Mouse (Mus musculus): ENCODE results near the gene Acvr1. TPM values are rescaled to one million over a fixed set of nuclear protein-coding genes. Genes with fewer than 3 reads are reported as not detected.
A peak's percentile ranks its signal among the peaks of the same experiment; 100 is the strongest.

Gene Acvr1
- polyA plus RNA-seq, 1 experiment from 2014 or later: 9.2 TPM

DNA sequence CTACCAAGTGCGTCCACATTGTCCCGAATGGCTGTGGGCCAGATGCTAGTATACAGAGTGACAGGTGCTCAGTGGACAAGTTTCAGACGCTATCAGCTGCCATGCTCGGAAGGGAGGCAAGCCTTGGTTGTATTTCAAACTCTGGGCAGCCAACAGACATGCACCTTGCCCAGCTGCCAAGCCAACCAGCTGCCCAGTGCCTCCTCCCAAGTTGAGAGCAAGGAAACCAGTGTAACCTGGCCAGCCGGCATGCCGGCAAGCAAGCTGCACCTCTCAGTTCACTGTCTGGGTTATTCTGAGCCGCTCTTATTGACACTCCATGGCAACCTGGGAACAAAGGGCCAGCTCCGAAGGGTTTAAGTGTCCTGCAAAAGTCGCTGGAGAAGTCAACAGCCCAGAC is 77.7 kb downstream of the Acvr1 start:
- no peaks in the 10 kb centered on the region for H3K27me3 ChIP-seq (replicated peaks)
- peaks cover 15% of the 10 kb centered on the region for H3K36me3 ChIP-seq
- H3K4me3 ChIP-seq: no peak overlapping the region
- H3K9me3 ChIP-seq: no peaks in the 10 kb centered on the region
- WGBS: 47% methylated on average over 9 of the region's 9 CpGs
- no peak overlapping the region for H3K9ac ChIP-seq
- peak overlapping the region; percentile 37 for H3K4me2 ChIP-seq
- peak overlapping the region; percentile 78 for H3K27ac ChIP-seq (replicated peaks)
- peaks cover 60% of the 10 kb centered on the region for H3K4me1 ChIP-seq
- no peak for ATAC-seq (ENCODE audit: extremely low read depth, insufficient number of reproducible peaks, low FRiP score, low TSS enrichment)

DNA sequence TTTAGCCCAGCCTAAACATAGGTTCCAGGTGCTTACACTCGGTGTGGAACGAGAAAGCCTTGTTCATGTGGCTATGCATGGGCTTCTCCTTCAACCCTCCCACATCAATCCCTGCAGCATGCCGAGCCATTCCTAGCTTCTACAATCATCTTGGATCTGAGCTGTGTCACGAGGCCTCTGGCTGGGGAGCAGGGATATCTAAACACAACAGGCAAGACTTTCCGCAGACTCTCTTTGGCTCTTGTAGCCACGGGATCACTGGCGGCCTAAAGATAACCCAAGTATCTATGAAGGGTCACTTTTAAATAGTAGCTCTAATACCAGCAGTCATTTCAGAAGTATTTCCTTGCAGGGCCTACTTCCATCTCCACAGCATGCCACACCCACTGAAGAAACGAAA is 78.6 kb downstream of the Acvr1 start:
- WGBS: 24% methylated on average over 8 of the region's 8 CpGs
- peaks cover 10% of the 10 kb centered on the region; the same call in 1 of the 2 replicates for H3K36me3 ChIP-seq
- H3K27ac ChIP-seq (replicated peaks): peak overlapping the region; percentile 78
- no peaks in the 10 kb centered on the region for H3K27me3 ChIP-seq (replicated peaks)
- peak overlapping the region; percentile 37 for H3K4me2 ChIP-seq
- no peaks in the 10 kb centered on the region for H3K9me3 ChIP-seq
- H3K9ac ChIP-seq: no peak overlapping the region
- H3K4me1 ChIP-seq: peaks cover 65% of the 10 kb centered on the region
- peak; percentile 5; the same call in 1 of the 2 replicates for ATAC-seq (ENCODE audit: extremely low read depth, insufficient number of reproducible peaks, low FRiP score, low TSS enrichment)
- no peak overlapping the region for H3K4me3 ChIP-seq

GRCm38 (mm10) chr2:58487279-58487560 is 79.7 kb downstream of the Acvr1 start:
- no peak for ATAC-seq (ENCODE audit: extremely low read depth, insufficient number of reproducible peaks, low FRiP score, low TSS enrichment)
- H3K4me3 ChIP-seq: no peak overlapping the region
- WGBS: 69% methylated on average over 3 of the region's 3 CpGs
- H3K36me3 ChIP-seq: peaks cover 5% of the 10 kb centered on the region; the same call in 1 of the 2 replicates
- H3K4me2 ChIP-seq: no peak overlapping the region
- no peaks in the 10 kb centered on the region for H3K27me3 ChIP-seq (replicated peaks)
- peak overlapping the region; percentile 78; the same call in 1 of the 2 replicates for H3K27ac ChIP-seq (replicated peaks)
- H3K9me3 ChIP-seq: no peaks in the 10 kb centered on the region
- H3K9ac ChIP-seq: no peak overlapping the region
- H3K4me1 ChIP-seq: peaks cover 68% of the 10 kb centered on the region

DNA sequence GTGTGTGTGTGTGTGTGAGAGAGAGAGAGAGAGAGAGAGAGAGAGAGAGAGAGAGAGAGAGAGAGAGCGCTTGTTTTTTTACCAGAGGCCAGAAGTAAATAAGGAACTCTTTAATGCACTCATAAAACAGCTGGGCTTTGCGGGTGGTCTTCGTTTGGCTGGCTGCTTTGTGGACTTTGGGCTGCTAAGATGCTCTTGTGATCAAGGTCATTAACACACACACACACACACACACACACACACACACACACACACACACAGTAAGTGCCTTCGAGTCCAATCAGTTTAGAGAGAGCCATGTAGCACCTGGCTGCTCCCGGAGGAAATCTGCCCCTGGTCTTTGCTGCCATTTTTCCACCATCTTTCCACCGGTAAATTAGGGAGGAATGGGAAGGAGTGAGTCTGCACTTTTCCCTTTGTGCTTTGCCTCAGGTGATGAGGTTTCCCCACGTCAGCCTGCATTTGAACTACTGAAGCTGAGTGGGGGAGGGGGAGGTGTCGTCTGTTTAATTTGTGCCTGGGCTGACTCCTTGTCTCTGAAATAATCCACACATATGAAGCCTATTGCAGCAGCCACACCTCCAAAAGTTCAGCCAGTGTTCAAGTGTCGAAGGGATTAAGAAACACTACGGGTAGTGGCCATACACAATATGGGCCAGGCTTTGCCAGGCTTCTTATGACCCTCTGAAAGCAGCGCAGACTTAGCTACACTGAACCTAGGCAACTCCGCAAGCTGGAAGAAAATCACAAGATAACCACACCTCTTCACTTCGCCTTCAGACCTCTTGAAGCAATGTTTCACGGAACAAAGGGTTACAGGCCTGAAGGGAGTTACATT is 80.3 kb downstream of the Acvr1 start:
- 56% methylated on average over 13 of the region's 14 CpGs for WGBS
- Histone ChIP-seq H3K9me3 (no peaks in the 10 kb centered on the region), H3K27ac (replicated peaks) (peak overlapping the region; percentile 78), H3K27me3 (replicated peaks) (no peaks in the 10 kb centered on the region), H3K36me3 (peaks cover 5% of the 10 kb centered on the region; the same call in 1 of the 2 replicates), H3K4me1 (peaks cover 72% of the 10 kb centered on the region), H3K9ac (no peak overlapping the region), H3K4me2 (no peak overlapping the region), H3K4me3 (no peak overlapping the region)
- no peak for ATAC-seq (ENCODE audit: extremely low read depth, insufficient number of reproducible peaks, low FRiP score, low TSS enrichment)

GRCm38 (mm10) chr2:58485683-58486082 is 81.3 kb downstream of the Acvr1 start:
- peak overlapping the region; percentile 62 for H3K27ac ChIP-seq (replicated peaks)
- no peaks in the 10 kb centered on the region for H3K27me3 ChIP-seq (replicated peaks)
- WGBS: 68% methylated on average over 3 of the region's 3 CpGs
- 0 out of 2 replicates have a peak overlapping the region, but pooled peaks have one; percentile 24 for H3K9ac ChIP-seq
- no peaks in the 10 kb centered on the region for H3K9me3 ChIP-seq
- H3K4me2 ChIP-seq: no peak overlapping the region
- no peak for ATAC-seq (ENCODE audit: extremely low read depth, insufficient number of reproducible peaks, low FRiP score, low TSS enrichment)
- H3K4me3 ChIP-seq: no peak overlapping the region
- H3K36me3 ChIP-seq: no peaks in the 10 kb centered on the region; the same call in 1 of the 2 replicates
- peaks cover 80% of the 10 kb centered on the region for H3K4me1 ChIP-seq

DNA sequence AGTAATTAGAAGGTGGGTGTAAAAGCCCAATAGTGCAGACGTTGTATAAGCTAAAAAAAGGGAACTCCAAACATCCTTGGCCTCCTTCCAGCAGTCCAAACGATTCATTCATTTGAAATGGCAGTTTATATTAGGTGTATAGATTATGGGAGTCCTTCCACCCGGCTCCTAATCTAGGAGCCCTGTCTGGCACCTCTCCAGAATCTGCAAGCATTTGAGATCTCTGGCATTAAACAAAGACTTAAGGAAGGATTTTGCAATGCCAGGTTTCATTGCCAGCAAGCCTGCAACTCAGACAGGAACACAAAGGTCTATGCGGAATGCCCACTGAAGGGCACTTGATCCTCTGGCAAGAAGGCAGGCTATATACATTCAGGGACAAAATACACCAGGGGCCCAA is 81.8 kb downstream of the Acvr1 start:
- ATAC-seq (ENCODE audit: extremely low read depth, insufficient number of reproducible peaks, low FRiP score, low TSS enrichment): no peak
- Histone ChIP-seq H3K4me3 (no peak overlapping the region), H3K9me3 (no peaks in the 10 kb centered on the region), H3K4me1 (peaks cover 80% of the 10 kb centered on the region), H3K27ac (replicated peaks) (peak overlapping the region; percentile 79), H3K27me3 (replicated peaks) (no peaks in the 10 kb centered on the region), H3K36me3 (no peaks in the 10 kb centered on the region; the same call in 1 of the 2 replicates), H3K9ac (no peak overlapping the region), H3K4me2 (peak overlapping the region; percentile 24)
- WGBS: 13% methylated on average over 4 of the region's 4 CpGs

GRCm38 (mm10) chr2:58484284-58484965 is 82.5 kb downstream of the Acvr1 start:
- 33% methylated on average over 7 of the region's 7 CpGs for WGBS
- no peak for ATAC-seq (ENCODE audit: extremely low read depth, insufficient number of reproducible peaks, low FRiP score, low TSS enrichment)

DNA sequence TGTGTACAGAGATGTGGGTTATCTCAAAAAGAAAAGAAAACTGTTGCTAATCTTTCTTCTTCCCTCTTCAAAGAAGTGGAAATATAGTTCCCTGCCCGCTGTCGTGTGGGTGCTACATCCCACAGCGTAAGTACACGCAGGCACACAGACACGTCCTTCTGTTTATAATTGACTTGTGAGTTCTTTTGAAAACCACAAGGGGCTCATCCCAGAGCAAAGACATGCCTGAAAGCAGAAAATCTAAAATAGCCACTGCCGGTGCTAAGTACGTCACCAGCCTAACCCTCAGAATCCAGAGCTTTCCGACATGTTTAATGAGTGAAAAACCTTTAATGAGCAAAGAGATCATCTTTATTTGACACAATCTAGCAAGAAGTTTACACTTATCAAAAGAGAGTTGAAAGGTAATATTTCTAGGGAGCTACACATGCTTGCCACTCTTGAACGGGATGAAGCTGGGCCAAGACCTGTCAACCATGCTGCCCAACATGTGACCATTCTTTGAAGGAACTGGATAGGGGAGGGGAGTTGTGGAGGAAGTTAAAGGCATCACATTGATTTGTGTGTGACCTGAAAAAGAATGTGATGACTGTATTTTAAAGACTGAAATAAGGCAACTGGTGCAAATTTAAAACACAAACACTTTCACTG is 85.4 kb downstream of the Acvr1 start:
- ATAC-seq (ENCODE audit: extremely low read depth, insufficient number of reproducible peaks, low FRiP score, low TSS enrichment): no peak
- WGBS: 68% methylated on average over 9 of the region's 9 CpGs
- no peak overlapping the region for H3K4me2 ChIP-seq

More at GRCm38 (mm10) chr2:58484284-58484965, 82.5 kb downstream of the Acvr1 start:
- H3K4me3 ChIP-seq: no peak overlapping the region
- peaks cover 72% of the 10 kb centered on the region for H3K4me1 ChIP-seq
- peak overlapping the region; percentile 24 for H3K4me2 ChIP-seq
- H3K36me3 ChIP-seq: peaks cover 5% of the 10 kb centered on the region
- 0 out of 2 replicates have a peak overlapping the region, but pooled peaks have one; percentile 19 for H3K9ac ChIP-seq
- no peaks in the 10 kb centered on the region for H3K9me3 ChIP-seq
- H3K27ac ChIP-seq (replicated peaks): peak overlapping the region; percentile 79
- H3K27me3 ChIP-seq (replicated peaks): no peaks in the 10 kb centered on the region

DNA sequence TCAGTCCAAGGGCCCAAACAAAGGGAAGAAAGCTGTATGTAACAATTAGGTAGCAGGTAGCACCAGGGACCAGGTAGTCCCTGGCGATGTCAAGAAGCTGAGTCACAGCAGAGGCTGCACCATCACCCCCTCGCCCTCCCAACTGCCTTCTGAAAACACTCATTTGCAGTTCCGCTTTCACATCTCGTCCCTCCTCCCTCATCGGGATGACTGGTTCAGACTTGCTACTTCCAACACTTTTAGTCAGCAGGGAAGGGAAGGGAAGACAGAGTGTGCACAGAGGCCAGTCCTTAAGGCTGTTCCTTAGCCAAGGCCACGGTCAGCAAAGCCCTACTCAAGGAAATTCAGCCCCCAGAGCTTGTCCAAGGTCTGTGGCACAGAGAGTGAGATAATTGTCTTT is 86.2 kb downstream of the Acvr1 start:
- peaks cover 36% of the 10 kb centered on the region for H3K4me1 ChIP-seq
- no peak overlapping the region for H3K4me2 ChIP-seq
- no peaks in the 10 kb centered on the region for H3K9me3 ChIP-seq
- WGBS: 60% methylated on average over 6 of the region's 6 CpGs
- 0 out of 2 replicates have a peak overlapping the region, but pooled peaks have one; percentile 20 for H3K27ac ChIP-seq (replicated peaks)
- peaks cover 37% of the 10 kb centered on the region for H3K36me3 ChIP-seq
- no peak overlapping the region for H3K4me3 ChIP-seq
- ATAC-seq (ENCODE audit: extremely low read depth, insufficient number of reproducible peaks, low FRiP score, low TSS enrichment): no peak
- H3K27me3 ChIP-seq (replicated peaks): no peaks in the 10 kb centered on the region
- no peak overlapping the region for H3K9ac ChIP-seq

More for the DNA sequence above, 85.4 kb downstream of the Acvr1 start:
- no peak overlapping the region for H3K4me3 ChIP-seq
- H3K9ac ChIP-seq: no peak overlapping the region
- H3K27me3 ChIP-seq (replicated peaks): no peaks in the 10 kb centered on the region
- H3K9me3 ChIP-seq: no peaks in the 10 kb centered on the region
- peaks cover 29% of the 10 kb centered on the region for H3K36me3 ChIP-seq
- H3K4me1 ChIP-seq: peaks cover 44% of the 10 kb centered on the region
- no peak overlapping the region for H3K27ac ChIP-seq (replicated peaks)

GRCm38 (mm10) chr2:58479536-58479935 is 87.4 kb downstream of the Acvr1 start:
- no peak overlapping the region for H3K9ac ChIP-seq
- WGBS: 80% methylated on average over 10 of the region's 10 CpGs
- H3K4me3 ChIP-seq: no peak overlapping the region
- peaks cover 47% of the 10 kb centered on the region for H3K36me3 ChIP-seq
- no peak overlapping the region for H3K27ac ChIP-seq (replicated peaks)
- H3K4me1 ChIP-seq: peaks cover 24% of the 10 kb centered on the region
- no peaks in the 10 kb centered on the region for H3K9me3 ChIP-seq
- no peak overlapping the region for H3K4me2 ChIP-seq
- no peak for ATAC-seq (ENCODE audit: extremely low read depth, insufficient number of reproducible peaks, low FRiP score, low TSS enrichment)
- no peaks in the 10 kb centered on the region for H3K27me3 ChIP-seq (replicated peaks)

DNA sequence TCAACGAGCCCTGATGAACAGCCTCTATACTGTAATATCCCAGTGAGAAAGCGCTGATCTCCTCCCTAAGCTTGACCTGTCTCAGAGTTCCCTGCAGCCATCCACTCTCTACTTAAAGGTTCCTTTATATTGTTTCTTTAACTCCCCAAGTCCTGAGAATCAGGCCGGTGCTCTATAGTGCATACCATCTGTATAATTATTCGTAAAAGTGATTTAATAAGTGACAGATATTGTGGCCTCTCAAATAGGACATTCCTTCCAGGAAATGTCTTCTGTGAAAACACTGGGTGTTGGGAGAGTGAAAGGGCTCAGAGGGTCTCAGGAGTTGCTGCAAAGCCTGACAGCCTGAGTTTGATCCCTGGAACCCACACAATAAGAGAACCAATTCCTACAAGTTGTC is 88.8 kb downstream of the Acvr1 start:
- no peak overlapping the region for H3K4me2 ChIP-seq
- no peak for ATAC-seq (ENCODE audit: extremely low read depth, insufficient number of reproducible peaks, low FRiP score, low TSS enrichment)

More for the DNA sequence above, 88.8 kb downstream of the Acvr1 start:
- Histone ChIP-seq H3K27ac (replicated peaks) (no peak overlapping the region), H3K9me3 (no peaks in the 10 kb centered on the region), H3K27me3 (replicated peaks) (no peaks in the 10 kb centered on the region), H3K36me3 (peaks cover 60% of the 10 kb centered on the region), H3K4me1 (peaks cover 20% of the 10 kb centered on the region), H3K4me3 (no peak overlapping the region), H3K9ac (no peak overlapping the region)
- WGBS: 89% methylated on average over 4 of the region's 4 CpGs

All from heart, embryonic 13.5 days (tissue).